Mouse (Mus musculus) embryonic fibroblast, embryonic 13.5 days (primary cell): ENCODE measurements around the gene Spr. TPM values are rescaled to one million over a fixed set of nuclear protein-coding genes. Genes with fewer than 3 reads are reported as not detected.
"Not testable (repeated sequence)": the region's sequence is repeated elsewhere in the genome, so short reads cannot be mapped to it uniquely, and the experiment has no call there.

ENCODE experiments used
- H3K27ac ChIP-seq: 2 replicates; pipeline ENCODE4 v1.5.1; 2012; ENCODE audit warnings: low read length, control low read depth, inconsistent platforms; ENCODE audit not compliant: insufficient read depth
- H3K4me1 ChIP-seq: 2 replicates; pipeline ENCODE4 v1.6.1; 2011; ENCODE audit warnings: low read length; ENCODE audit not compliant: control insufficient read depth, insufficient read depth
- H3K4me3 ChIP-seq: 2 replicates; pipeline ENCODE4 v1.5.1; 2011; ENCODE audit warnings: mild to moderate bottlenecking, control low read depth, low read length; ENCODE audit not compliant: insufficient read depth
- CTCF ChIP-seq: IDR thresholded peaks from 2 replicates; pipeline ENCODE4 v1.5.1; 2011; ENCODE audit warnings: mild to moderate bottlenecking, control low read depth, low read length, moderate library complexity, borderline replicate concordance; ENCODE audit not compliant: insufficient read depth
- POLR2A ChIP-seq: IDR thresholded peaks from 2 replicates; pipeline ENCODE4 v1.6.1; 2011; ENCODE audit warnings: low read depth, mild to moderate bottlenecking, control low read depth, low read length, moderate library complexity
- polyA plus RNA-seq: library from polyadenylated mRNA; stranded (reverse); fragments of >200 nt; gene quantifications from 2 replicates; pipeline ENCODE4 v1.2.4, GENCODE M21; 2011; ENCODE audit warnings: low read depth; ENCODE audit not compliant: missing spikeins, insufficient read length

Spr gene
- polyA plus RNA-seq: 29.7 and 38.2 TPM in 2 replicates

DNA sequence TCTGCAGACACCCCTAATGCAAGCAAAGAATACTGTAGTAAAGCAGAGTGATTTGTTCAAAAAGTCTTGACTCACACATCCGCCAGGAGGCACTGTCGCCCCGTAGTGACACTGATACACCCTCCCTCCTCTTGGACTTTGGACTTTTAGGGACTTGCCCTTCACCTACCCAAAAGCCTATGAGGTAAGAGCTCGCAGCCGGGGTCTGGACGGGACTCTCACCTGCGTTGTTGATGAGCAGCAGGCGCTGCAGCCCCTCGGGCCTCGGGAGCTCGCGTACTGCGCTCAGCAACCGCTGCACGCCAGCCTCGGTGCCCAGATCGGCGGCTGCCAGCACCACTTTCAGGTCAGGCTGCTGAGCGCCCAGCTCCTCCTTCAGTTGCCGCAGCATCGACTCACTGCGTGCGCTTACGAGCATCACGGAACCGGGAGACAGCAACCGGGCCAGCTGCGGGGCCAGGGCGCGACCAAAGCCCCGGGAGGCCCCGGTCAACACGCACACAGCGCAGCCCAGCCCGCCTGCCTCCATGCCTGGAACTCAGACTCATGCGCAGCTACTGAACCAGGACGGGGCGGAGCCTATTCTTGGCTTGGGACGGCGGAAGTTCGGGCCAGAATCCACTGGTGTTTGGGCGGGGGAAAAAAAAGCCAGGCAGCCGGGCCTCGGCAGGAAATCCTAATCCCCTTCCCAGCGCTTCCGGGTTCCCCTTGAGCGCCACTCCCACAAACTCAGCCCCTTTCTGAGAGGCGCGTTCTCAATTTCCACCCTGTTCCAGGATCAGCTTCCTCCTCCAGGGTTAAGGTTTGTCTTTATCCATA lies at the start of gene Spr:
TSS of gene Spr (minus strand) at position 550 of the 819 bp plus-strand sequence.
- TF ChIP-seq CTCF: peak; percentile 75; the same call in 1 of the 2 replicates
- peak; percentile 94 for TF ChIP-seq POLR2A
- Histone ChIP-seq H3K27ac (peak within 1 kb of the TSS; percentile 61), H3K4me1 (no peaks in the 10 kb centered on the region), H3K4me3 (peak within 1 kb of the TSS; percentile 75)

DNA sequence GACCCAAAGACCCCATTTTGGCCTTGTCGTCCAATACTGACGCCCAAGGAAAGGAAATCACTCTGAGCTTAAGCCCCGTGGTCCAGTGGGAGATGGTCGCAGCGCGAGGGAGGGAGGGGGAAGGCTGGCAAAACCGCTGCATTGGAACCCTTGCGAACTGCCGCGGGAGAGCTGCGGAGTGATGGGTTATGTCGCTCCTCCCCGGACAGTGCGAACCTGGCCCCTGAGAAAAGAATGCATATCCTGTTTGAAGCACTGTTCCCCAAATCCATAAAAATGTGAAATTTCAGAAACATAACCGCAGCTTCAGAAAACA lies 49.1 kb upstream of the Spr start:
- Histone ChIP-seq H3K4me3 (no peak overlapping the region), H3K27ac (no peak overlapping the region), H3K4me1 (no peaks in the 10 kb centered on the region)
- TF ChIP-seq POLR2A (no peak), CTCF (no peak)

DNA sequence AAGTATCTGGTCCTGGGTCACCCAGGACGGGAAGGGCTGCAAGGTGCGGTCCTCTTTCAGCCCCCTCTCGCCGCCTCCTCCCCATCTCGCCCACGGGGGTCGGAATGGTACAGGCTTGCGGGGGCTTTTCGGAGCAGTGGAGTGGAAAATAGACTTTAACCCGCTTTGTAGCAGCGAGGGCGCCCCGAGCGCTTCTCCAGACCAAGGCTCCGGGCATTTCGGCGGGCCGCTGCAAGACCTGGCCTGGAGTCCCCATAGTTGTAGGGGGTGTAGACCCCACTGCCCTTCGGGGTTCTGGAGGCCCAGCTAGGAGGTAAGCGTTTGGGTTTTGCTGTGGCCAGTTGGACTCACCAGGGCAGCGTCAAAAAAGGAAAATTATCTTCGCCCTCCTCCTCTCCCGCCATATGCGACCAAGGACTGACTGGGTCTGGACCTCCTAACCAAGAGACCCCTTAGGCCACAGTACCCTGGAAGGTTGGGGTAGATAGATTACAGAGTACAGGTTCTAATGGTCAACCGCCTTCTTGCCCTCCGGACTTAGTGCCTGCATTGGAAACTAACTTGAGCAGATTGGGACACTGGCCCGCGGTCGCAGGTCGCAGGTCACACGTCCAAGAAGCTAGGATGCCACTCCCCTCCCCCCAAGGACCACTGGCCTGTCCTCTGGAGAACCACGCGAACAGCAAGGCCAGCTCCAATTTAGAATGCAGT lies 48.6 kb upstream of the Spr start:
- no peak for TF ChIP-seq CTCF
- TF ChIP-seq POLR2A: no peak
- H3K27ac ChIP-seq: no peak overlapping the region
- H3K4me3 ChIP-seq: no peak overlapping the region
- no peaks in the 10 kb centered on the region for H3K4me1 ChIP-seq

DNA sequence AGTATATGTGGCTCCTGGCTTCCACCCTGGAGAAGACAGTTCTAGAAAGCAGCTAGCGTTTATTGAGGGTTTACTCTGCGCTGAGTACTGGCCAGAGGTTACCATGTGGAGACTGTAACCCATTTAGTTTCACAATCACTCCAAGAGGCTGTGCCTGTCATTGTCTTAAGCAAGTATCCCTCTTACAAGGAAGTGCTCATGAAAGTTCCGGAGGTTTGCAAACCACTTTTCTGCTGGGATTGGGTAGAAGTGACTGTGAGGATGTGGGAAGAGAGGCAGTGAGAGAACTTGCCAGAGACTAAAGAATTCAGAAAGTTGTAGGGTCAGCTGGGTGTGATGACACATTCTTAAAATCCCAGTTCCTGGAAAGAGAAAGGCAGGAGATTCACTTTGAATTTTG lies 46.4 kb upstream of the Spr start:
- Histone ChIP-seq H3K27ac (no peak overlapping the region), H3K4me1 (no peaks in the 10 kb centered on the region), H3K4me3 (no peak overlapping the region)
- TF ChIP-seq POLR2A: no peak
- TF ChIP-seq CTCF: no peak

DNA sequence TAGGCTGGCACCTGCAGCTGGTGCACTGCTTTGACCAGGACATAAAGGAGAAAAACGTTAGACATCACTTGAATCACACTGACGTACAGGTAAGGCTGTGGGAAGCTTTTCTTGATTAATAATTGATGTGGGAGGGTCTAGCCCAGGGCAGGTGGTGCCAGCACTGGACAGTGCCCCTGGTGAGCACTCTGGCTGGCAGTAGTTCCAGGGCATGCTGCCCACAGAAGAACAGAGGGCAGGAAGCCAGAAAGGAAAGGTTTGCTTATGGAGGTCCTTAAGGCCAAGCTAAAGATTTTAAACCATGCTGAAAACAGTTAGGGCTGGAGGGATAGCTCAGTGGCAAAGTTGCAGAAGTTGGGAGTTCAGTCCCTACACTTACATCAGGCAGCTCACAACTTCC lies 42.5 kb upstream of the Spr start:
- no peak for TF ChIP-seq CTCF
- no peak for TF ChIP-seq POLR2A
- no peaks in the 10 kb centered on the region for H3K4me1 ChIP-seq
- H3K4me3 ChIP-seq: no peak overlapping the region
- H3K27ac ChIP-seq: no peak overlapping the region

DNA sequence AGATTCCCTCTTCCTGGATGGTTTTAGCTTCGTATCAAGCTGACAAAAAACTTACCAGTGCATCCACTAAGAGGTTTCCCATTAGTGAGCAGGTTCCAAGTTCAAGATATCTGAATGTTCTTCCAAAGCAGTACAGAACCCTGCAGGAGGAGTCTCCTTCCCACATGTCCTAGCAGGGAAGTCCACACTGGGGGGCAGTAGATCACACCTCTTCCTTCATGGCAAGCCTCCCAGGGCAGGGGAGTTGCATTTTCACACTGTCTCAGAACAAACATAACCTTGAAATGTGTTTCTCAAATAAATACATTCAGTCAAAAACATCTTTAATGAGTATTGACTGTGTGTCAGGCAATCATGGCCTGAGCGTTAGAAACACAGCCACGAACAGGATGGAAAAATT lies 42.0 kb upstream of the Spr start:
- no peak for TF ChIP-seq POLR2A
- no peak for TF ChIP-seq CTCF

DNA sequence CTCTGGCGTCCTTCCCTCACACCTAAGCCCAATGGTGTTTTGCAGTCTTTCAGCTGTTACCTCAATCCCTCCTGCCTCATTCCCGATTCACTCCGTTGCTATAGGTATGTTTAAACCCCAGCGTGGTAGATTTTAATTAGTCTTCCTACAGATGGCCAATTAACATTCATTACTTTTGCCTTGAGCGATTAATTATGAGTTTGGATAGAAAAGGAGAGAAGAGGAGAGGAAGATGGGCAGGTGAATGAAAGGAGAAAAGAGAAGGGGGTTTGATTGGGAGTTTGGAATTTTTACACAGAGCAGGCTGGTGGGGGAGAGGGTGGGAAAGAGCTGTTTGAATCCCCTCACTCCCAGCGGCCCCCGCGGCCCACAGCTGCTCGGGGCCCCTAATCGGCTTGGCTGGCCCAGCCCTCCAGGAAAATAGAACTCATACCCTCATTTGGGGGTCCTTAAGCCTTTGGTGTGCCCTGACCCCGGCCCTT lies 27.9 kb upstream of the Spr start:
- H3K4me3 ChIP-seq: no peak overlapping the region
- TF ChIP-seq CTCF: no peak
- no peaks in the 10 kb centered on the region for H3K4me1 ChIP-seq
- no peak overlapping the region for H3K27ac ChIP-seq

More for the DNA sequence above, 42.0 kb upstream of the Spr start:
- no peaks in the 10 kb centered on the region for H3K4me1 ChIP-seq
- no peak overlapping the region for H3K27ac ChIP-seq
- H3K4me3 ChIP-seq: no peak overlapping the region

DNA sequence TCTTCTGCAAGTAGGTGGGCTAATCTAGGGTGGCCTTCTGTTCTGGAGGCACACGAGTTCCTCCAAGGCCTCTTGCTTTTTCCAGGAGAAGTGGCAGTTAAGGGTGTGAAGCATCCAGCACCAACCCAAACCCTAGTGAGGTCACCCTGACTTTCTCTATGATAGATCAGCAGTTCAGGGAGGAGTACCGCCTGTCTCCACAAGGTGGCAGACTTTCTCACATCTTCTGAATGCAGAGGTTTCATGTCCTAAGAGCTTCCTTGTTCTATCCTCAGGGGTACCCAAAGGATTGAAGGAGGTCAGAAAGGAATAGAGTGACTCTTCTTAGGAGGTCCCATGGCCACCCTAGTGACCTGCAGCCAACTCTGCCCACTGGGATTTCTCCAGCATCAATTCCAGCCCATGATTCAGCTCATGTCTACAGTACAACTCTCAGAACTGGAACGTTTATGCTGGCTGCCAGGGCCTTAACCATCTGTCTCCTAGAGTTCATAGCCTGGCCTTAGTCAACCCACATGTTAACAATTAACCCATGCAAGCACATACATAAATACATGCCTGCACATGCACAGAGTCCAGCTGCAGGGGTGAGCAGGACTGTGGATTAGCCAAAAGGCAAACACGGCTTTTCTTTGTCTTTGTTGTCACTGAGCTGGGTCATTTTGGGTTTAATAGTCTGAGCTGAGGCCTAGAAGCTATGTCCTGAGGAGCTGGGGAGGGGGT lies 22.8 kb upstream of the Spr start:
- no peak overlapping the region for H3K27ac ChIP-seq
- H3K4me3 ChIP-seq: no peak overlapping the region
- no peaks in the 10 kb centered on the region for H3K4me1 ChIP-seq
- TF ChIP-seq CTCF (peak; percentile 47; the same call in 1 of the 2 replicates), POLR2A (no peak)

DNA sequence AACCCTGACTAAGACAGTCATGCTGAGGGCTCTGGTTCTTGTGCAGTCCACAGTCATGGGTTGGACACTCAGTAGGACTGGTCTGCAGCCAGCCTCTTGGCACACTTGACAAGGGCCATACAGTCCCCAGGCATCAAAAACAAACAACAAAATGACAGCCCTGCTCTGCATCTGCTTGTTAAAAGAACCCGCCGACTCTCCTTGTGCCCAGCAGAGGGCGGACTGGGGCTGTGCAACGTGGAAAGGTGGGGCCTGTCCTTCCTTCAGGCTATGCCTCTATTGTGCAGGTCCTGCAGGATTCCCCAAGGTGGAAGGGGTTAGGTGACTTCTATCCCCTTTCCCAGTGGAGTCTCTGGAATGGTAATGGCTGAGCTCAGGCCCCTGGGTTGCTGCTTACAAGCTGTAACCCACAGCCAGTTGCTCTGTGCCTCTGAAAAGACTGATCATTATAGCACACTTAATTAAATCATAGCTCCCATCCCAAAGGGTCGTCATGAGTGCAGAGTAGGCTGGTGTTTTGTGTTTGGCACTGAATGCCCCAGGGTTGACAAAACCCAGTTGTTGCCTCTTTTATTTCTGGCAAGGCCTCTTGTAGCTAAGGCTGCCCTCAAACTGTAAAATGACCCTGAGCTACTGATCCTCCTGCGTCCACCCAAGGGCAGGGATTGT lies 21.7 kb upstream of the Spr start:
- TF ChIP-seq CTCF: peak; percentile 65
- not testable (repeated sequence) for H3K4me1 ChIP-seq

DNA sequence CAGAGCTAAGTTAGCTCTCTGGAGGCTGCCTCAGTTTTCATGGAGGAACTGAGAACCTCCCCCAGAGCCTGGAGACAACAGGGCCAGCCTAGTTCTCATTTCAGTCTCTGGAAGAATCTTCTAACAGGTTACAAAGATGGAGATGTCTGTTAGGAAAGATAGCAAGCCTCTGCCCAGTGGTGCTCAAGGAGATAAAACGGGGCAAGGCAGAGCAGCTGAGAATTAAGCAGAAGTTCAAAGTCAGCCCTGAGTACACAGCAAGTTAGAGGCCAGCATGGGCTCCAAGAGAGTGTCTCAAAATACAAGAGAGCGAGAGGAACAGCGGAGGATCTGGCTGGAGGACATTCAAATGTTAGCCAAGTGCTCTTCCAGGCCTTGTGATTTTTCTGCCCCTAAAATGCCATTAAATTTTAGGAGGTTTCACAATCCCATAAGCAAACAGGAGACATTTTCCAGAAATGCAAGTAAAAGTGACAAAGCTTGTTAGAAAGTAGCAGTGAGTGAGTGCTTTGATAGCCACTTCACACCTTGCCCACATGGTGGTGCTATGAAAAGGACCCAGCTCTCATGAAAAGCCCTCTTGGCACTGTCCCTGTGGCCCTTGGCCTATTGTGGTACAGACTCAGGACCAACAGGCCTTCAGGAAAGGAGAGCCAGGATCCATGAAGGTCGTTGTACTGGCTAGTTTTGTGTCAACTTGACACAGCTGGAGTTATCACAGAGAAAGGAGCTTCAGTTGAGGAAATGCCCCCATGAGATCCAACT lies 20.7 kb upstream of the Spr start:
- H3K4me3 ChIP-seq, H3K27ac ChIP-seq, H3K4me1 ChIP-seq: not testable (repeated sequence)

More for the DNA sequence above, 21.7 kb upstream of the Spr start:
- H3K4me3 ChIP-seq, H3K27ac ChIP-seq: not testable (repeated sequence)

DNA sequence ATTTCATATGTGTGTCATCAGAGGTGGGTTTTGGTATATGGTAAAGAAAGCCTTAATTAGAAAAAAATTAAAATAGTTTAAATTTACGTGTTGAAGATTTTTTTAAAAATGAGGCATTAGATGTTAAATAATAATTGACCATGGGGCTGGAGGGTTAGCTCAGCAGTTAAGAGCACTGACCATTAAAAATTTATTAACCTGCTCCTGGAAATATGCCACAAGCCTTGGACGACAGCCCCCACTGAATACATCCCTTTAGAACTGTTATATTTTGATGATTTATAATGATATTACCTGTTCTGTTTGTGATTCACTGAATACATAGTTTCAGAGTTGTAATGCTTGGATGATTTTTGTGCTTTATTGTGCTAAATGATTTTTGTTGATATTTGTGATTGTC lies 19.0 kb upstream of the Spr start:
- H3K4me3 ChIP-seq, H3K27ac ChIP-seq, H3K4me1 ChIP-seq: not testable (repeated sequence)
